ENCODE assay signal across 11 mouse cellular contexts in the genomic region with DNA sequence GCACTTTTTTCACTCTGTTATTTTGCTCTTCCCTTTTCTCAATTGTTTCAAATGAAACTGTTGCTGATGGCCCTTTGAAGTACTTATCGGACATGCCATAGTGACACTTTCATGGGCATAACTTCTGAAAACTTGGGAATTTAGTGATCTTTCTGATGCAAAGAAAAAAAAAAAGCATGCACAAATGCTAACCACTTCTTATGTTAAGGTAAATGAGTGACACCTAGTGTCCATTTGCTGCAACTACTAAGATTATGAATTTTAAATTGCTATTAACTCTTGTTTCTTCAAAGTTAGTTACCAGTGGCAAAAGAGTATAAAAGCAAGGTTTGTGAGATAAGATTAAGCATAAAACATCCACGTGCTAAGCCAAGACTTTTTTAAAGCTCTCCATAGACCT. TPM values are rescaled to one million over a fixed set of nuclear protein-coding genes. Genes with fewer than 3 reads are reported as not detected.
DNase-seq lines count a peak whose midpoint lies in the region; ATAC-seq and TF ChIP-seq lines count a peak whose summit lies in the region.
"Had no signal": no experiment of that assay in that cellular context is flagged by ENCODE, and none has a peak within 500 bp of the region (broad histone marks: within the 10 kb centered on the region; RNA-seq: fewer than 3 reads in every experiment).

No protein-coding gene starts in this region.

- WGBS in kidney, adult 2 months: 24% methylated on average over 2 of the region's 2 CpGs
- 27% methylated on average over 2 of the region's 2 CpGs for WGBS in heart, embryonic 11.5 days (ENCODE audit: insufficient replicate concordance)

- no peak for TF ChIP-seq POLR2A in kidney, adult 2 months (IDR thresholded peaks at IDR 0.05; ENCODE audit: low read depth, low read length)
- no peak for TF ChIP-seq POLR2A in MEL (IDR thresholded peaks at IDR 0.05; ENCODE audit: control insufficient read depth in 1 of 2, insufficient read depth in 1 of 2, low read depth in 1 of 2, low read length in 2 of 2, poor library complexity in 1 of 2)

- no peaks in the 10 kb centered on the region for H3K27me3 ChIP-seq in kidney, adult 2 months (replicated peaks; ENCODE audit: control insufficient read depth, insufficient read depth, low read length)
- H3K27me3 ChIP-seq in MEL (ENCODE audit: control insufficient read depth in 1 of 2, insufficient read depth in 2 of 2, low read length in 2 of 2): no peaks in the 10 kb centered on the region
- H3K27me3 ChIP-seq in heart, embryonic 11.5 days (ENCODE audit: control insufficient read depth, insufficient read depth, low read length): no peaks in the 10 kb centered on the region

- H3K4me2 ChIP-seq in heart, embryonic 11.5 days: no peak overlapping the region

- ATAC-seq in erythroblast, adult 5-6 weeks (replicated peaks; ENCODE audit: low FRiP score, poor library complexity, severe bottlenecking): 0 out of 2 replicates have a peak, but pooled peaks have one; percentile 73
- ATAC-seq in heart, embryonic 11.5 days (replicated peaks; ENCODE audit: insufficient number of reproducible peaks, low FRiP score, low TSS enrichment): no peak

- DNase-seq in kidney, adult 2 months: peak; percentile 22
- DNase-seq in kidney, adult 11 months: no peak
- peak; percentile 55 for DNase-seq in 416B (ENCODE audit: low read depth)
- peak; percentile 67 for DNase-seq in MEL (ENCODE audit: low read depth, low spot score)
- DNase-seq in right cerebral cortex, postnatal 36 days (ENCODE audit: low spot score in 2 of 2): no peak

- TF ChIP-seq RAD21 in MEL (IDR thresholded peaks at IDR 0.05; ENCODE audit: low read depth, low read length): peak; percentile 81

- no peaks in the 10 kb centered on the region for H3K36me3 ChIP-seq in kidney, adult 2 months (ENCODE audit: control insufficient read depth, insufficient read depth, low read length)
- H3K36me3 ChIP-seq in MEL (ENCODE audit: control insufficient read depth in 1 of 2, insufficient read depth in 2 of 2, low read length in 2 of 2): no peaks in the 10 kb centered on the region
- no peaks in the 10 kb centered on the region for H3K36me3 ChIP-seq in heart, embryonic 11.5 days (ENCODE audit: control insufficient read depth, insufficient read depth, low read length)

- H3K4me1 ChIP-seq in kidney, adult 2 months (ENCODE audit: control insufficient read depth, insufficient read depth, low read length): no peaks in the 10 kb centered on the region
- no peaks in the 10 kb centered on the region; a peak in 1 of 4 replicates for H3K4me1 ChIP-seq in MEL (ENCODE audit: control insufficient read depth in 1 of 2, insufficient read depth in 2 of 2, low read length in 2 of 2)
- no peaks in the 10 kb centered on the region for H3K4me1 ChIP-seq in heart, embryonic 11.5 days (ENCODE audit: control insufficient read depth, insufficient read depth, low read length)

- no peaks in the 10 kb centered on the region for H3K79me2 ChIP-seq in MEL (ENCODE audit: control insufficient read depth, insufficient read depth, low read length, poor library complexity)

- no peak overlapping the region for H3K27ac ChIP-seq in kidney, adult 2 months (ENCODE audit: insufficient read depth, low read depth, low read length)
- no peak overlapping the region for H3K27ac ChIP-seq in MEL (ENCODE audit: control insufficient read depth, low read depth, low read length)
- no peak overlapping the region for H3K27ac ChIP-seq in heart, embryonic 11.5 days (ENCODE audit: low read depth, low read length)

- TF ChIP-seq CTCF in kidney, adult 2 months (conservative IDR thresholded peaks at IDR 0.05; ENCODE audit: insufficient read depth, insufficient read length, low read depth, low read length): no peak
- TF ChIP-seq CTCF in MEL (IDR thresholded peaks at IDR 0.05 in 2 of 3, conservative IDR thresholded peaks at IDR 0.05 in 1 of 3; ENCODE audit: control insufficient read depth in 1 of 3, insufficient read depth in 1 of 3, low read depth in 2 of 3, low read length in 3 of 3, poor library complexity in 1 of 3, severe bottlenecking in 1 of 3): peak in 2 of 3 experiments; percentile 26 to 63; a peak in 3 of 6 replicates

- no peak overlapping the region for H3K4me3 ChIP-seq in kidney, adult 2 months (ENCODE audit: insufficient read depth, low read depth, low read length)
- H3K4me3 ChIP-seq in MEL (ENCODE audit: control insufficient read depth in 1 of 2, insufficient read depth in 1 of 2, low read depth in 2 of 2, low read length in 2 of 2): no peak overlapping the region
- H3K4me3 ChIP-seq in heart, embryonic 11.5 days (ENCODE audit: low read depth, low read length): no peak overlapping the region
- H3K4me3 ChIP-seq: erythroblast, embryonic 14.5 days had no signal

- TF ChIP-seq EP300 in MEL (IDR thresholded peaks at IDR 0.05; ENCODE audit: low read depth in 1 of 2, low read length in 2 of 2): no peak

- H3K9me3 ChIP-seq in MEL (replicated peaks; ENCODE audit: insufficient read depth, low read length): no peaks in the 10 kb centered on the region
- H3K9me3 ChIP-seq in heart, embryonic 11.5 days (replicated peaks; ENCODE audit: control insufficient read depth, low read length): no peaks in the 10 kb centered on the region

- no peak overlapping the region for H3K9ac ChIP-seq in MEL (ENCODE audit: control insufficient read depth, low read depth, low read length, poor library complexity, severe bottlenecking)
- no peak overlapping the region for H3K9ac ChIP-seq in heart, embryonic 11.5 days (ENCODE audit: low read depth, low read length)

TF ChIP-seq in MEL, 35 proteins besides CTCF, POLR2A, EP300 and RAD21:
- no peak for TF ChIP-seq MAFK (IDR thresholded peaks at IDR 0.05; ENCODE audit: borderline replicate concordance, low read depth, low read length)
- TF ChIP-seq BHLHE40 (IDR thresholded peaks at IDR 0.05; ENCODE audit: borderline replicate concordance, low read depth, low read length): no peak
- peak; percentile 89 for TF ChIP-seq ZC3H11A (IDR thresholded peaks at IDR 0.05; ENCODE audit: low read depth, low read length)
- TF ChIP-seq MYC (IDR thresholded peaks at IDR 0.05; ENCODE audit: low read depth, low read length): 0 out of 2 replicates have a peak, but pooled peaks have one; percentile 29
- peak; percentile 82 for TF ChIP-seq SMC3 (IDR thresholded peaks at IDR 0.05; ENCODE audit: low read depth, low read length)
- TF ChIP-seq ZNF384 (IDR thresholded peaks at IDR 0.05; ENCODE audit: low read depth, low read length): peak; percentile 95

RNA-seq across cellular contexts. Expression of a gene that starts 24.4 kb away (rescaled TPM):
- polyA plus RNA-seq in kidney, adult 2 months (2012; rRNA removed): not detected in 2 replicates
- not detected in 2 replicates for total RNA-seq in MEL (2012; rRNA removed)
- polyA plus RNA-seq in MEL (2012; ENCODE audit: insufficient read depth in 1 of 2, insufficient read length in 2 of 2, low read depth in 1 of 2, low replicate concordance in 2 of 2, missing spikeins in 1 of 2): not detected
- total RNA-seq in erythroblast, adult 5-6 weeks (2015; ENCODE audit: low replicate concordance): not detected in 2 replicates
- not detected in 2 replicates for total RNA-seq in erythroblast, adult 5-6 weeks (2017; ENCODE audit: low replicate concordance)
- not detected in 2 replicates for polyA plus RNA-seq in heart, embryonic 11.5 days (2014; fragmentation: Nextera tagmentation; extraction: Ambion mirVana)
- total RNA-seq: heart, postnatal 10 days; left cerebral cortex, postnatal 25 days had no signal
- polyA plus RNA-seq: erythroblast, embryonic 14.5 days; spleen, adult 2 months had no signal

RNA-seq across cellular contexts. Expression of a gene that starts 35.4 kb away (rescaled TPM):
- polyA plus RNA-seq in kidney, adult 2 months (2012; rRNA removed): 0.04 and 0.06 TPM in 2 replicates
- total RNA-seq in MEL (2012; rRNA removed): not detected in 2 replicates
- not detected for polyA plus RNA-seq in MEL (2012; ENCODE audit: insufficient read depth in 1 of 2, insufficient read length in 2 of 2, low read depth in 1 of 2, low replicate concordance in 2 of 2, missing spikeins in 1 of 2)
- not detected in 2 replicates for total RNA-seq in erythroblast, adult 5-6 weeks (2015; ENCODE audit: low replicate concordance)
- total RNA-seq in erythroblast, adult 5-6 weeks (2017; ENCODE audit: low replicate concordance): 0.09 TPM in 1 of 2 replicates, not detected in the other
- polyA plus RNA-seq in heart, embryonic 11.5 days (2014; fragmentation: Nextera tagmentation; extraction: Ambion mirVana): 0.41 and 1.1 TPM in 2 replicates

RNA-seq across cellular contexts. Expression of a gene that starts 42.4 kb away (rescaled TPM):
- not detected in 2 replicates for polyA plus RNA-seq in kidney, adult 2 months (2012; rRNA removed)
- total RNA-seq in MEL (2012; rRNA removed): 0.23 TPM in 1 of 2 replicates, not detected in the other
- under 1 TPM in 1 of 2 experiments, not detected in 1; 0.11 TPM for polyA plus RNA-seq in MEL (2012; ENCODE audit: insufficient read depth in 1 of 2, insufficient read length in 2 of 2, low read depth in 1 of 2, low replicate concordance in 2 of 2, missing spikeins in 1 of 2)
- not detected in 2 replicates for total RNA-seq in erythroblast, adult 5-6 weeks (2015; ENCODE audit: low replicate concordance)
- 0.60 TPM in 1 of 2 replicates, not detected in the other for total RNA-seq in erythroblast, adult 5-6 weeks (2017; ENCODE audit: low replicate concordance)
- polyA plus RNA-seq in heart, embryonic 11.5 days (2014; fragmentation: Nextera tagmentation; extraction: Ambion mirVana): not detected in 2 replicates
- total RNA-seq: heart, postnatal 10 days; left cerebral cortex, postnatal 25 days had no signal
- polyA plus RNA-seq: erythroblast, embryonic 14.5 days had no signal

Comparison
In these comparisons a context has a peak if more than half of its experiments do, and no peak if none do; other contexts are left out.
1. DNase-seq: peak in kidney, adult 2 months (single experiment), 416B (single experiment) and MEL (single experiment); none in kidney, adult 11 months (single experiment) and right cerebral cortex, postnatal 36 days (0 of 2).